Mouse (Mus musculus) urinary bladder, postnatal 10 days (tissue): ENCODE results near the gene Cpn2.

Experiments
- DNase-seq: peaks from one replicate; pipeline ENCODE4 v3.0.0; 2022; ENCODE audit warnings: low spot score

The Cpn2 gene

DNA sequence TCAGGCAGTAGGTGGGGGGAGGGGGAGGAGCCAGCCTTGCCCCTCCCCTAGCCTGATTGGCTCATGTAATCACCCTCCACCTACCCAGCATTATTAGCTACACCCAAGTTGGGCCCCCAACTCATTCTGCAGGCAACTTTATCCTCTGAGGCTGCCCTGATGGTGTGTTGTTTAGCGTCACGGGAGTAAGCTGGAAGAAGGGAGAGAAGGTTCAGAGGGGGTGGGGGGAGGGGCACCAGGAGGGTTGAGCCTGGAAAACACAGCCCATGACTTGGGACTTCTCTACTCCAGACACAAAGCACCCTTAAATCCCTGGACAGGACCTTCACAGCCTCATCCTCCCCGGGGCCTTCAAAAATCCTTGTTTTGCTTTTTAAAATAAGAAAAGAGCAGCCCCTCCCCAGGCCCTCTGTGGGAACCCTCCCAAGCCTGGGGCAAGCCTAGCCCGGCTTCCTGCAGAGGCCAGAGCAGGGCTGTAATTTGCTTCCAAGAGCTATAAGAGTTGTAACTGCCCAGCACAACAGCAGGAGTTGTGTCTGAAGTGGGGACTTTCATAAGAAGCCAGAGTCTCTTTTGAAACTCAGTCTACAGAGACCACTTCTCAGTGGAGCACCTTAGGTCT, 13.5 kb upstream of the Cpn2 start:
- no peak for DNase-seq

DNA sequence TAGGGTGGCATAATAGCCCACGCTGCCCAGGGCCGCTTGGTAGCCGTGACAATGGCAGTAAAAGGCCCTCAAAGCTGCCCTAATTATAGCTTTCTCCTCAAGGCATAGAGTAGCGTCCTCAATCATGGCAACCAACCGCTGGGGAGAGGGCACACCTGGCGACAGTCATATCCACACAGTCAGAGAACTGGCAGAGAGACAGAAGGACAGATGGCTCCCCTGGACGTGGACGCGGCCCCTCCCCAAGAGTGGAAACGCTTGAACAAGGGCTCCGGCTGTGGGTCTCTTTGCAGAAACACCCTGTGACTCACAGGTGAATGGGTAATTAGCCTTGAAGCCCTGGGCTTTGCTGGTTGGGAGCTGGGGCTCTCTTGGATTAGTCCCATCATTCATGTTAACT, 11.1 kb upstream of the Cpn2 start:
- no peak for DNase-seq

DNA sequence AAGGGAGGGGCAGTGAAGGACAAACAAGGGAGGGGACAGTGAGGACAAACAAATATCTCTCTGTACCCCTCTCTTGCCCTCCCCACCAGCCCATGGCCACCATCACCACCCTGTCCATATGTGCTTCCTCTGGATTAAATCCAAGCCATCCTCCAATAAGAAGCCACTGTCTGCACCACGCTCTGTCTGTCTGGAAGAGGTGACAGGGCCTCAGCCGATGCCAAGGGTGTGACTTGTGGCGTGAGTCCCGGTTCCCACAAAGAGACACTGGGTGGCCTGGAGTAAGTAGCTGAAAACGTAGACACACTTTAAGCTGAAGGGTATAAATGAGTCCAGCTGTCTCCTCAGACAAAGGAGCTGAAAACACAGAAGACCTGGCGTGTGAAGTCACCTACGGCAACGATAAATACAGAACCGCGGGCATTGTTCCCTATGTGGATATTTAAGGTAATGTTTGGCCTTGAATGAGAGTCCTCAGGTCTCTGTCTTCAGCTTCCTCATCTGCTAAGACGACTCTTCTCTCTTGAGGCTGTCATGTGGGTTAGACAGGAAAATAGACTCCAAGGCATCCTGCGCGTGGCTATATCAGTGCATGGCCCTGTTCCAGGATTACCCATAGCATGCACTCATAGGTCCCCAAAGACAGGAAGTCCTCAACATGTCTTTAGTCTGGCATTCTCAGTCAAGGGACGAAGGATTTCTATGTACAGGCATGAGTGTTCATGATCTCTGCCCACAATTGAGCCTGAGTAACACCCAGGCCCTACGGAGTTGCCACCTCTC, 8.4 kb upstream of the Cpn2 start:
- no peak for DNase-seq

DNA sequence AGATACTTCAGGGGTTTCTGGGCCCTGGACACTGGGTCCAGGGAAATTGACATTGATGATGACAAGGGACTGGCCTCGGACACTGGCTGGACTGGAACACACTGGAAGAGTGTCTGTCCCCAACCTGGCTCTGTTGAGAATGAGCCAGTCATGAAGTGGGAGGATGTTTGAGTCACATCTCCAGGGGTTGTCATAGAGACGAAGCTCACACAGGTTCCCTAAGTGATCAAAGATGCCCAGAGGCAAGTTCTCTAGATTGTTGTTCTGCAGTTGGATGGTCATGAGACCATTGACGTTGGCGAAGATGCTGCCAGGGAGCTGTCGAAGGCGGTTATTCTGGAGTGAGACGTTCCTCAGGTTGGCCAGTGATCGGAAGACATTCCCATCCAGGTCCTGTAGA, 5.8 kb upstream of the Cpn2 start:
- no peak for DNase-seq

DNA sequence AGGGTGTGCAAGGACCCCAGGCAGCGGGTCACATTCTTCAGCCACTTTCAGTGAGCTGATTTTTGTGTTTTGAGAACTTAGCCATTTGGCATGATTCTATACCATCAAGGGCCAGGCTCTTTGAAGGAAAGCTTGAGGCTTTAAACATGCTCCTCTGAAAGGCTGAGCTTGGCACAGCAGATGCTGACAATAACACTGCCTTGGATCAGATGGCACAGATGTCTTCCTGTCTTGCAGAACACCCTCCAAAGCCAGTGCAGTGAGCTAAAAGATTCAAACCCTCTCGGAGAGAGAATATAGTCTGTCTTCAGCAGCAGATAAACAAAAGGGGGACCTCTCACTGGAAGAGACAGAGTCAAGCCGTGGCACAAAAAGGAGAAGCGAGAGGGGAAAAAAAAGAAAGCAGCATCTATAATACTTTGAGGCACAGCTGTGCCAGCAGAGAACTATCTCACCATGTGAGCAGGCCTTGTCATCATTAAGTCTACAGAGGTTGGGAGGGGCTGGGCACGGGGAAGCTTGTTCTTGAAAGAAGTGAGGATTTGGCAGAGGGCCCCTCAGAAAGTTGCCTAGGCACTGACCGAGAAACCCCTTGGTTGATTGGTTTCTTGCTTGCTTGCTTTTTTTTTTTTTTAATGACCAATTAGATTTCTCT, 4.8 kb upstream of the Cpn2 start:
- no peak for DNase-seq

DNA sequence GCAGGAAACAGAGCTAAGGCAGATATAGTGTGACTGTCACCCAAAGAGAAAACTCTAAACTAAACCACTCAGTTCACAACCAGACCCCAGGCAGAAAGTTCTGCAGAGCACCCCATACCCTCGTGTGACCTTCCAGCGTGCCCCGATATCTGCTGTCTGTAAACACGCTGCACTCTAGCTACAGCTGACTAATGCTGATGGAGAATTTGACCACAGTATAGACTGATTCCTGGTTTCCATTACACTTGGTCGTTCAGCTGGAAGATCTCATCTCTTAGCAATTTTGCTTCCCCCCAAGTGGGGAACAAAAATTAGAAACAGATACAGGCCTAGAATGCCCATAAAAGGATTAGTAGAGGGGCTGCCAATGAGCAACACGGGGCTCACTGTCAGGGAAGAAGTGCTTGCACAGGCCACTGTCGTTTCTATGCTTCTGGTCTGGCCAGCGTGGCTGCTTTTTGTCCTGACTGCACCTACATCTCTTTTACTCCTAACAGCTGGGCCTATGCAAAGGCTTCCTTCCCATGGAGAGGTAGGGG, 4.0 kb upstream of the Cpn2 start:
- no peak for DNase-seq

DNA sequence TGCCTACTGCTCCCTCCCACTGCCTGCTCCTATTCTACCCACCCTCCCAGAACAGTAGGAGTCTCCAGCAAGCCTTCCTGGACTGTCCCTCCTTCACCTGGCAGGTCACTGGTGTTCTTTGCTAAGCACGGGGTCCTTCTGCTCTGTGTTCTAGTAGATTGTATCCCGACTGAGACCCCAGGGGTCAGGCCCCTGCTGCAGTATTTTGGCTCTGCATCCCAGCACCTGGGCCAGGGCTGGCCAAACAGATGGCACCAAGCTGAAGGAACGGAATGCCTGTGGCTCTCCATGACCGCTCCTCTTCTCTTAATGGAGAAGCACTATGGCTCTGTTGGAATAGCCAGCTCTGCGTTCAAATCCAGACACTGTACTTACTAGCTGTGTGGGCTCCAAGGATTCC, 738 bp downstream of the Cpn2 start:
- no peak for DNase-seq

DNA sequence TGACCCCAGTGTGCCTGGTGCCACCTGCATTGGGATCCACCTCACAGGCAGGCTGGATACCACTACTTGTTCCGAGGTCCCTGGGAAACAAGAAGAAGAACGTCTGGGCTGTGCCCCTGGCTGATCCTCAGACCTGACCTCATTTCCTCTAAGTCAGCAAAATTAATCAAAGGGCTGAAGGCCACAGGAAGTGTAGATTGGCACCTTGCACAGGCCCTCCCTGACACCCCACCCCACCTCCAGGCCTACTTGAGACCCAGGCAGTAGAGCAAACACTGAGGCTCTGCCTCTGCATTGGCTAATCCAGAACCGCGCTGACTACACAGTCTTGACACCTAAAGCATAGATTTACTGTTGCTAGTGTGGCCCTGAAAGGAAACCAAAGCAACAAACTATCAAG, 1.7 kb downstream of the Cpn2 start:
- DNase-seq = no peak

DNA sequence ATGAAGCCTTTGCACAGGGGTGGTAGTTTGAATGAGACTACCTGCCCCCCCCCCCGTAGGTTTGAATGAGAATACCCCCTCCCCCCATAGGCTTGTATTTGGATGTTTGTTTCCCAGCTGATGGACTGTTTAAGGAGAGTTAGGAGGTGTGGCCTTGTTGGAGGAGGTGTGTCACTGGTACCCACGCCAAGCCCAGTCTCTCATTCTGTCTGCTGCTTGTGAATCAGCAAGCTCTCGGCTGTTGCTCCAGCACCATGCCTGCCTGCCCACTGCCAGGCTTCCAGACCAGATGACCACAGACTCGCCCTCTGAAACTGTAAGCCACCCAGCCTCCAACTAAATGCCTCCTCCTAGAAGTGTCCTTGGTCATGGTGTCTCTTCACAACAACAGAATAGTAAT, 4.1 kb downstream of the Cpn2 start:
- DNase-seq = no peak

DNA sequence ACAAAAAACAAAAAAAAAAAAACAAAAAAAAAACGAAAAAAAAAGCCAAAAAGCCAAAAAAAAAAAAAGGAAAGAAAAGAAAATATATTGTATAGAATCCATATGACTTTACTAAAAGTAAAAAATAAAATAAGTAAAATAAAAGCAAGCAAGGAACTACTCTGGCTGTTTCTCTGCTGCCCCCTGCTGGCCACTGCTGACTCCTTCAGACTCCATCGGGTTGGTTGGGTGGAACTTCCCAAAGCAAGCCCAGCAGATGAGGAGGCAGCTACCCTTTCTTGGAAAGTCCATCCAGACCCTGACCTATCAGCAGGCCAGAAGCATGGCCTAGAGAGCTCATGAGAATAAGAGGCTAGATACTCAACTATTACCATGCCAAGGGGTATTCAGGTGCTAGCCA, 4.6 kb downstream of the Cpn2 start:
- DNase-seq = no peak

DNA sequence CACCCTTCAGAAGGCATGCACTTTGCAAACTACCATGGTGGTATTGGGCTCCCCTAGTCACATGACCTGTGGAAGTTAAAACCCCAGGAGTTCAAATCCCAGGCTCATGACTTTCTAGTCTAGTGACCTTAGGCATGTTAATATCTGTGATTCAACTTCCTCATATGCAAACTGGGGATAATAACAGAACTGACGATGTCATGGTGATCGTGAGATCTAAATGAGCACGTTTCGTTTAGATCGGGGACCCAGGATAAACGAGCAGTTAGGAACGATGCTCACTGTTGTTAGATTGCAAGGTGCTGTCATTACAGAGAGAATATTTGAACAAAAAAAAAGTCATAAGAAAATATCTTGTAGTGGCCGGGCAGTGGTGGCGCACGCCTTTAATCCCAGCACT, 5.1 kb downstream of the Cpn2 start:
- DNase-seq = no peak

DNA sequence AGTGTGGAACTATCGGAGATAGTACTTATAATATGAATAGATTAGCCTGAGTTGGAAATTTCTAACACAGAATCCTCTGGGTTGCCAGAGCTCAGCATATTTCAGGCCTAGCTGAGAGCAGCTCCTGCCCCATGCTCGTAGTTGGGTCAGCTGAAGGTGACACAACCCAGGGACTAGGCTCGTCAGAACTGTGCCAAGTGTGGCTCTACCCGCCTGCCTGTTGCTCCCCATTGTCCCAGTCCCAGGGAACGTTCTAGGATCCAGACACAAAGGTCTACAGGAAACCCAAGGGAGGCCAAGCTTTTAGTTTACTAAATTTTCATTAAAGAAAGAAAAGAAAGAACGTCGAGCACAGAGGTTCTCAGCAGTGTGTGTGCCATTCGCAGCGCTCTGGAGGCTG, 6.0 kb downstream of the Cpn2 start:
- no peak for DNase-seq

DNA sequence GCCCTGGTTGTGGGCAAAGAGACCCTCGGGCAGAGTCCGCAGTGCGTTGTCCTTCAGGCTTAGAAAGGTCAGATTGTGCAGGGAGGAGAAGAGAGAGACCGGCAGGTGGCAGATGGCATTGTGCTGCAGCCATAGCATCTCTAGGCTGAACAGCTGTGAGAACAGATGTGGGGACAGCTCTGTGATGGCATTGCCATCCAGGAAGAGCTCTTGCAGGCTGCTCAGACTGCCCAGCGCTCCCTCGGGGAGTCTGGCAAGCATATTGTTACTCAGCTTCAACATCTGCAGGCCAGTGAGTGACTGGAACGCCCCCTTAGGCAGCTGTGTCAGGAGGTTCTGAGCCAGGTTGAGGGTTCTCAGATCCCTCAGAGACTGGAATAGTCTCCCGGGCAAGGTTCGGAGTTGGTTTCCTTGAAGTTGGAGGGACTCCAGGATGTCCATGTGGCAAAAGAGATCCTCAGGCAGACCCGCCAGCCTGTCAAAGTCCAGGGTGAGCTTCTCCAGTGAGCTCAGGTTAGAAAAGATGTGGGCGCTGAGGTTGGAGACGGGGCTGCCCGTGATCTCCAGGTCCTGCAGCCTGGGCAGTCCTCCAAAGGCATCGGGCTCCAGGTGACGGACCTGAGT, 7.2 kb downstream of the Cpn2 start:
- DNase-seq = no peak

DNA sequence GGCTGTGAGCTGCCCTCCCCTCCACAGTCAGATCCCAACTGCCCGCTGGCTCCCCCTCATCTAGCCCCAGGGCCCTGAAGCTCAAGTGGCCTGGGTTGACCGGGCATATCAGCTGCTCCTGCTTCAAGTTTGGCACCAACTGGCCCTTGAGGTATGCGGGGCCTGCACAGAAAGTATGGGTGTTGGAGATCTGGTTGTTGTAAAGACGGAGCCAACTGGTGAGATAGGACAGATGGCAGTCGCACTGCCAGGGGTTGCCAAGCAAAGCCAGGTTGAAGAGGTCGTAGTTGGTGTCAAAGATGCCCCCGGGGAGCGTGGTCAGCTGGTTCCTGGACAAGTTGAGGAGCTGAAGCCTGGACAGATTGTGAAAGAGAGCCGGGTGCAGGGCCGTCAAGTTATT, 7.9 kb downstream of the Cpn2 start:
- no peak for DNase-seq

DNA sequence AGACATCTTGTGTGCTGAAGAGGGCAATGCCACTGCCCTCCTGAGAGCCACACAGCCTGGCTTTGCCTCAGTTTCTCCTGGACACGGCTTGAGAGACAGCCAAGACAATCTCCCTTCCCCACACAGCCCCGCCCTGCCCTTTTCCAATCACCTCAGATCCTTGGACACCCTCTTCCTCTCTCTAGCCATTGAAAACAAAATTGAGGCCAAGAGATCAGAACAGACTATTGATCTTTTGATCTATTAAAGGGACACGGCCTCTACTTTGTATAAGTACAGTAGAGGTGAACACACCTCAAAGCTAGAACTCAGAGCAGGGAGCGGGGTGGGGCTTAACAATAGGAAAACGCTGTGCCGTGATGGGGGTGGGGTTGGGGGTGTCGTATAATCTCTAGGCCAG, 8.9 kb downstream of the Cpn2 start:
- no peak for DNase-seq

DNA sequence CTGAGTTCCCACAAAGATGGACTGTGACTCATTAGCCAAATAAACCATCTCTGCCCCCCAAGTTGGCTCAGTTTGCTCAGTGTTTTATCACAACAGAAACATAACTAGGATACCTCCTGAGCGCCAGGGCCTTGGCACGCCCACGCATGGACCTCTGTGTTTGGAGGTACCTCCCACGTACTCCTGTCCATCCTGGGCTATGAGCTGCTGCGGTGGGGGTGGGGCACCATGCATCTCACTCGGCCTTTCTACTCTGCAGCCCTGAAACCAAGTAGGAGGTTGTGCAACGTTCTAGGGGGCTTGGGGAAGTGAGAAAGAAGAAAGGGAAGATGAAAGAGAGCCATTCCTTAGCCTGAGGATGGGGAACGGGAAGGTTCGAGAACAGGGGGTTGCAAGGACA, 9.6 kb downstream of the Cpn2 start:
- no peak for DNase-seq

DNA sequence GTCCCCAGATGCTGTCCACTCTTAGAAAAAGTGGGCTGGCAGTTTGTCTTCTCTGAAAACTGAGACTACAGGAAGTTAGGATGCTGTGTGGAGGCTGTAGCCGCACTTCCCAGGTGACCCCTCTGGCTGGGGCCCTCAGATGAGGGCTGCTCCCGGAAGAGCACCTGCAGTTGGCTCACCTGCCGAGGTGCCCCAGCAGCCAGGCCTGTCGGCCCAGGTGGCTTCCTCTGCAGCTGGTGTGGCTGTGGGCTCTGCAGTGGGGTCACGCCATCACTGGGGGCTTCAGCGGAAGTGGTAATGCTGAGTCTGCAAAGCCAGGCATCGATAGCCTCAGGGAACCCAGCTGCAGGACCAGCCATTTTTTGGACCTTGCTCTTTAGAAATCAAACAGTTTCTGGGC, 12.2 kb downstream of the Cpn2 start:
- DNase-seq = no peak

DNA sequence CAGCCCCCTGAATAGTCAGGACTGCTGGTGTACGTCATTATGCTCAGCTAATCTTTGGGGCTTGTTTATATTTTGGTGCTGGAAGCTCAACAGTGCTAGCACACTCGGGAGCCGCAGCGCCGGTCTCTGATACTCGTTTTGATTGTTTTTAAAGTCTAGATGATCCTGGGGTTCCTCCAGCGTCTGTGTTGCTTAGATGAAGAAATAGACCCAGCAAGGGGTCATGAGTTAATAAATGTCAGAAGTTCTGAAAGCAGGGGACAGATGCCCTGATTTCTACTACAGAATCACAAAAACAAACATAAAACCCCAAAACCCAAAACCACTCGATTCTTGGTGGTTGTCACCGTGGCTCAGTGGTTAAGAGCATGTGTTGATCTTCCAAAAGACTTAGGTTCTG, 13.4 kb downstream of the Cpn2 start:
- DNase-seq = no peak

DNA sequence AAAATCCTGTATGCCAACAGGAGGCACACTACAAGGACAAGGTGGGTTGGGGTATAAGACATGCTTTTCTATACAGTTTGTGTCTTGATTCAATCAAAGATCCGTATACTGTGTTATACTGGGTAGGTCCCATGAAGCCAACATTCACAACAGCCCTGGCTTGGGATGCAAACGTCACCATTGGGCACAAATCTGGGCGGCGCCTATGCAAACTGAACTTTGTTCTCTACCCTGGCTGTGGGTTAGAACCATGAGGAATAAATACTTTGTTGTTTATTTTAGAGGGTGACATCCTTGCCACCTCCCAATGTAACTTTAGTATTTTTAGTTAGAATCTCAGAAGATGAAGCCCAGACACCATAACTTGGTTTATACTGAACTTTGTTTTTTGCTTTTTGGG, 13.9 kb downstream of the Cpn2 start:
- no peak for DNase-seq

DNA sequence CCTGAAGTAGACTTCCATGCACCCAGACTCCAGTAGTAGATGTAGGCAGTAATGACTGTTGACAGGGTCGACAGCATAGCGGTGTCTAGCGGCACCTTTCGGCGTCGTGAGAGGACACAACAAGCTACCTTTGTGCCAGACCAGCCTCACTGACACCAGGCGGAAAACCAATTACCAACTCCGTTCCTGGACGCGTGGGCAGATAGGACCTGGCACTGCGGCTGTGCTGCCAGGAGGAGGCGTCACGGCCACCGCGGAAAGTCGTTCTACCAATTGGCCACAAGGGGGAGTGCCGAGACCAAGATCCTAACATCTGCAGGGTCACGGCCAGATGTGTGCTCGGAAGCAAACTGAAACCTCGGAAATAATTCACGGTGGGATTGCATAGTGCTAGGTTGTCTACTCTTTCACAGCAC, 15.3 kb downstream of the Cpn2 start:
- no peak for DNase-seq

DNA sequence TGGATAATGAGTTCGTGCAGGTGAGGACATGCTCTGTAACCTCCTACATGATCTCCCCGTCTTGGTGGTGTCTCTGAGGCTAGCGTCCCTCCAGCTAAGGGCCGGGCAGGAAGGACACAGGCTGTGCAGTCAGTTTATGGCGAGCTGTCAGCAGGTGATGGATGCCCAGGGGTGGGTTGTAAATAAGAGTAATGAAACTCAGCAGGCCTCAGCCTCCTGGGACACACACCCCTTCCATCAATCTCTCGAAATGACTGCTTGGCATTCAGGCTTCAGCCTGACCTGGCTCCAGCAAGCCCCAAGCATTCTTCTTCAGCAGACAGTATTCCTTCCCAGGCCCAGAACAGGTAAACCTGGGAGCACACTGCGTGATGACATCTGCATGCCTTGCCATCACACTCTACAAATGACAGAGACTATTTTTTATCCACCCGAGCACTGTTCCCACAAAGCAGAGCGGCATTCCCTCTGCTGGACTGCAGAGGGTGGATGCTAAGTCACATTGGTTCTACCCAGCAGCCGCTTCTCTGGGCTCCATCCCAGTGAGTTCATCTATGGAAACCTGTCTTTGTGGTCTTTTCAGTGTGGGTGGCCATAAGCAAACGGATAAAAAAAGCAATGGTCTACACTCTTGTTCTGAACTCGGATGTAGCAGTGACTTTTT, 23.1 kb downstream of the Cpn2 start:
- DNase-seq = no peak

DNA sequence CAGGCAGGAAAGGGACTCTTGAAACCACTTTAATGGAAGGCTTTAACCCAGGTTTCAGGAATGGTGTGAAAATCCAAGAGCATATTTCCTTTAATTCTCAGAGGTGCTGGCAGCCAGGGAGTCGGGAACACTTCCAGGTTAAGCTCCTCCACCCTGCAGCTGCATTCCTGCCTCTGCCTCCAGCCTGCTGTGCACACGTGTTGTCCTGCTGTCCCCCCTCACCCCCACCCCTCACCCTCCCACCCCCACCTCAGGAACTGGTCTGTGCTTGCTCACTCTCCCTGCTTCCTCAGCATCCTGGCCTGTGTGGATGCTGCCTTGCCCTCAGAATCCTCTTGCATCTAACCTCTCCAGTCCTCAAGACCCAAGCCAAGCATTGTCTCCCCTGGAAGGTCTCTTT, 25.7 kb downstream of the Cpn2 start:
- DNase-seq = no peak
